Comparison of ENCODE assay signal across 9 mouse cellular contexts in genomic region chr3:105714091-105714819, GRCm38 (mm10). TPM values are rescaled to one million over a fixed set of nuclear protein-coding genes. Genes with fewer than 3 reads are reported as not detected.
DNase-seq lines count a peak whose midpoint lies in the region; ATAC-seq and TF ChIP-seq lines count a peak whose summit lies in the region.
"Had no signal": no experiment of that assay in that cellular context is flagged by ENCODE, and none has a peak within 500 bp of the region (broad histone marks: within the 10 kb centered on the region; RNA-seq: fewer than 3 reads in every experiment).

No protein-coding gene starts in this region.

- no peak for DNase-seq in layer of hippocampus, adult 2 months (ENCODE audit: low spot score in 2 of 2)
- no peak for DNase-seq in layer of hippocampus, adult 9-11 months
- DNase-seq in forelimb bud, embryonic 11.5 days (ENCODE audit: low read depth, low spot score): peak; percentile 62
- peak; percentile 47 for DNase-seq in limb, embryonic 10.5 days (ENCODE audit: low spot score)
- DNase-seq in urinary bladder, postnatal 4 days (ENCODE audit: low spot score in 2 of 2): no peak
- no peak for DNase-seq in adrenal gland, adult 2 months
- no peak for DNase-seq in lung, postnatal 10 days

- no peaks in the 10 kb centered on the region for H3K27me3 ChIP-seq in limb, embryonic 10.5 days (ENCODE audit: low read depth, poor library complexity, severe bottlenecking)
- no peaks in the 10 kb centered on the region for H3K27me3 ChIP-seq in stomach, embryonic 15.5 days (replicated peaks)

- peak overlapping the region; percentile 74 for H3K27ac ChIP-seq in layer of hippocampus, adult 2 months
- peak overlapping the region; percentile 64 for H3K27ac ChIP-seq in limb, embryonic 10.5 days
- H3K27ac ChIP-seq in stomach, embryonic 15.5 days: 0 out of 2 replicates have a peak overlapping the region, but pooled peaks have one; percentile 0

- no peak overlapping the region for H3K4me2 ChIP-seq in stomach, embryonic 15.5 days

- no peak overlapping the region for H3K9ac ChIP-seq in stomach, embryonic 15.5 days

- no peak for ATAC-seq in stomach, embryonic 15.5 days (ENCODE audit: insufficient read depth, low FRiP score, low read depth)

- 16% methylated on average over 8 of the region's 8 CpGs for WGBS in limb, embryonic 10.5 days
- WGBS in stomach, embryonic 15.5 days: 28% methylated on average over 8 of the region's 8 CpGs

- H3K9me3 ChIP-seq in limb, embryonic 10.5 days (replicated peaks): no peaks in the 10 kb centered on the region
- no peaks in the 10 kb centered on the region for H3K9me3 ChIP-seq in stomach, embryonic 15.5 days

- no peak for TF ChIP-seq CTCF in layer of hippocampus, adult 2 months (conservative IDR thresholded peaks at IDR 0.05)

- no peaks in the 10 kb centered on the region for H3K36me3 ChIP-seq in limb, embryonic 10.5 days
- no peaks in the 10 kb centered on the region for H3K36me3 ChIP-seq in stomach, embryonic 15.5 days

- H3K4me3 ChIP-seq in layer of hippocampus, adult 2 months: no peak overlapping the region
- H3K4me3 ChIP-seq in limb, embryonic 10.5 days: 0 out of 2 replicates have a peak overlapping the region, but pooled peaks have one; percentile 19
- no peak overlapping the region for H3K4me3 ChIP-seq in stomach, embryonic 15.5 days (replicated peaks)
- H3K4me3 ChIP-seq: erythroblast, embryonic 14.5 days had no signal

- H3K4me1 ChIP-seq in limb, embryonic 10.5 days: peaks cover 42% of the 10 kb centered on the region
- 0 out of 2 replicates have a peak, but pooled peaks cover 4% of the 10 kb centered on the region for H3K4me1 ChIP-seq in stomach, embryonic 15.5 days

RNA-seq across cellular contexts. Expression of gene Inka2, which starts 9.9 kb away (rescaled TPM):
- 10 to 100 TPM; 74.1 to 74.9 TPM for total RNA-seq in layer of hippocampus, adult 2 months (2021)
- 0.33 and 0.50 TPM in 2 replicates for polyA plus RNA-seq in limb, embryonic 10.5 days (2016; fragmentation: Nextera tagmentation; extraction: Ambion mirVana)
- 2.9 and 3.0 TPM in 2 replicates for polyA plus RNA-seq in stomach, embryonic 15.5 days (2015; fragmentation: Nextera tagmentation; extraction: Ambion mirVana)
- total RNA-seq in adrenal gland, adult 2 months (2021): 1 to 10 TPM; 1.3 to 3.6 TPM
- polyA plus RNA-seq in adrenal gland, adult 2 months (2012; rRNA removed): 0.54 and 0.91 TPM in 2 replicates

RNA-seq across cellular contexts. Expression of gene Ddx20, which starts 26.9 kb away (rescaled TPM):
- 10 to 100 TPM; 12.5 to 12.9 TPM for total RNA-seq in layer of hippocampus, adult 2 months (2021)
- polyA plus RNA-seq in limb, embryonic 10.5 days (2016; fragmentation: Nextera tagmentation; extraction: Ambion mirVana): 51.6 and 53.4 TPM in 2 replicates
- 35.1 and 38.4 TPM in 2 replicates for polyA plus RNA-seq in stomach, embryonic 15.5 days (2015; fragmentation: Nextera tagmentation; extraction: Ambion mirVana)
- total RNA-seq in adrenal gland, adult 2 months (2021): 10 to 100 TPM; 16.9 to 17.0 TPM
- polyA plus RNA-seq in adrenal gland, adult 2 months (2012; rRNA removed): 25.4 and 26.4 TPM in 2 replicates

Comparison
In these comparisons a context has a peak if more than half of its experiments do, and no peak if none do; other contexts are left out.
1. DNase-seq: peak in forelimb bud, embryonic 11.5 days (single experiment) and limb, embryonic 10.5 days (single experiment); none in layer of hippocampus, adult 2 months (0 of 2), layer of hippocampus, adult 9-11 months (single experiment), urinary bladder, postnatal 4 days (0 of 2), adrenal gland, adult 2 months (single experiment) and lung, postnatal 10 days (single experiment).
2. H3K27ac ChIP-seq: peak in every context shown above with its lines; median percentile 74 in layer of hippocampus, adult 2 months; 64 in limb, embryonic 10.5 days; 0 in stomach, embryonic 15.5 days.